Mouse (Mus musculus): ENCODE results near the gene Gal3st4. TPM values are rescaled to one million over a fixed set of nuclear protein-coding genes. Genes with fewer than 3 reads are reported as not detected.
"Not testable (repeated sequence)": the region's sequence is repeated elsewhere in the genome, so short reads cannot be mapped to it uniquely, and the experiment has no call there.

Gene Gal3st4
- total RNA-seq, 2 experiments from 2014 or later = 0.54 to 0.64 TPM

GRCm38 (mm10) chr5:138222111-138222510 is 50.5 kb downstream of the Gal3st4 start:
- DNase-seq (ENCODE audit: low spot score in 2 of 2) = peak; percentile 79 to 82

GRCm38 (mm10) chr5:138219864-138220263 is 52.8 kb downstream of the Gal3st4 start:
- no peak for DNase-seq (ENCODE audit: low spot score in 2 of 2)

DNA sequence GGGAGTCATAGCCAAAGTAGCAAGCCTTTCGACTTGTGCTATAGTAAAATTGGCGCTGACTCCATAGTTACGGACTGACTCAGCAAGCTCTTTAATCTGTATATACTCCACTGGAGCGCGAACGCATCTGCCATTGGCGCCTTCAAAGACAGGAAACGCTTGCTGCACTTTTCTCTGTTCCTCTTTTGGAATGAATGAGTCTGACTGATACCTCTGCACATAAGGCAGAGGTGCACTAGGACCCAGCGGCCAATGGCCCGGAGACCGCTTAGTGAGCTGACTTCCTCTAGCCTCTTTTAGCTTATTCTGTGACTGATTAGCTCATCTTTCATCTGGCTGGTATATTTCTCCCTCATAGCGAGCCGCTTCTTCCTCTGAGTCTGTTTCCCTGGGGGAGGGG is 56.0 kb downstream of the Gal3st4 start:
- DNase-seq (ENCODE audit: low spot score in 2 of 2) = not testable (repeated sequence)

Other genes starting within 250 kb of the Gal3st4 start
- gene Smok3c, start 219.6 kb downstream of the Gal3st4 start, total RNA-seq (2021) = not detected
- gene Zkscan1, start 187.8 kb downstream of the Gal3st4 start, total RNA-seq (2021) = 10 to 100 TPM; 49.4 to 53.5 TPM
- gene Zscan21, start 155.9 kb downstream of the Gal3st4 start, total RNA-seq (2021) = 10 to 100 TPM; 26.2 to 26.6 TPM
- 10 to 100 TPM; 19.5 to 21.6 TPM for gene Zfp113, start 117.1 kb downstream of the Gal3st4 start, total RNA-seq (2021)
- 100 to 1,000 TPM; 145 to 147 TPM for gene Cops6, start 111.8 kb downstream of the Gal3st4 start, total RNA-seq (2021)
- 10 to 100 TPM; 46.0 to 47.2 TPM for gene Ap4m1, start 100.8 kb downstream of the Gal3st4 start, total RNA-seq (2021)
- gene Mcm7, start 100.4 kb downstream of the Gal3st4 start, total RNA-seq (2021) = 100 to 1,000 TPM; 102 to 116 TPM
- 10 to 100 TPM; 35.6 to 39.2 TPM for gene Taf6, start 85.4 kb downstream of the Gal3st4 start, total RNA-seq (2021)
- gene Cnpy4, start 85.4 kb downstream of the Gal3st4 start, total RNA-seq (2021) = 10 to 100 TPM; 29.9 to 31.1 TPM
- gene Mblac1, start 78.5 kb downstream of the Gal3st4 start, total RNA-seq (2021) = 10 to 100 TPM in 1 of 2 experiments, 1 to 10 TPM in 1; 9.9 to 10.2 TPM
- gene Nxpe5, start 46.9 kb downstream of the Gal3st4 start, total RNA-seq (2021) = under 1 TPM; 0.70 to 0.85 TPM
- 10 to 100 TPM; 65.5 to 69.9 TPM for gene Lamtor4, start 17.4 kb downstream of the Gal3st4 start, total RNA-seq (2021)
- gene BC037034, start 8.8 kb downstream of the Gal3st4 start, total RNA-seq (2021) = 10 to 100 TPM; 27.3 to 28.1 TPM
- not detected for gene Gm43720, start 7.1 kb upstream of the Gal3st4 start, total RNA-seq (2021)
- 1 to 10 TPM; 3.5 to 6.7 TPM for gene Gpc2, start 7.2 kb upstream of the Gal3st4 start, total RNA-seq (2021)
- 1 to 10 TPM in 1 of 2 experiments, under 1 TPM in 1; 0.53 to 1.5 TPM for gene Stag3, start 7.4 kb upstream of the Gal3st4 start, total RNA-seq (2021)
- under 1 TPM in 1 of 2 experiments, not detected in 1; 0.28 TPM for gene Pvrig, start 69.1 kb upstream of the Gal3st4 start, total RNA-seq (2021)
- 10 to 100 TPM; 19.6 to 20.4 TPM for gene Zfp157, start 168.6 kb upstream of the Gal3st4 start, total RNA-seq (2021)